Mouse (Mus musculus): ENCODE results near the gene Unc5c.

The Unc5c gene

GRCm38 (mm10) chr3:141598936-141599335 is 133.9 kb downstream of the Unc5c start:
- DNase-seq (ENCODE audit: low spot score), result no peak

- DNase-seq (ENCODE audit: low spot score), result no peak
Observed at GRCm38 (mm10) chr3:141601072-141601549, 136.1 kb downstream of the Unc5c start.

- DNase-seq (ENCODE audit: low spot score), result no peak
Observed at GRCm38 (mm10) chr3:141616718-141617117, 151.7 kb downstream of the Unc5c start.

GRCm38 (mm10) chr3:141618675-141619074 is 153.7 kb downstream of the Unc5c start:
- DNase-seq (ENCODE audit: low spot score), result no peak

- no peak for DNase-seq (ENCODE audit: low spot score)
Observed at GRCm38 (mm10) chr3:141621496-141621895, 156.5 kb downstream of the Unc5c start.

GRCm38 (mm10) chr3:141626935-141627638 is 162.1 kb downstream of the Unc5c start:
- no peak for DNase-seq (ENCODE audit: low spot score)

- no peak for DNase-seq (ENCODE audit: low spot score)
Observed at GRCm38 (mm10) chr3:141627639-141627977, 162.6 kb downstream of the Unc5c start.

- DNase-seq (ENCODE audit: low spot score), result no peak
Observed at GRCm38 (mm10) chr3:141629431-141629830, 164.4 kb downstream of the Unc5c start.

GRCm38 (mm10) chr3:141637900-141638299 is 172.9 kb downstream of the Unc5c start:
- no peak for DNase-seq (ENCODE audit: low spot score)

GRCm38 (mm10) chr3:141644264-141644663 is 179.2 kb downstream of the Unc5c start:
- DNase-seq (ENCODE audit: low spot score), result no peak

- DNase-seq (ENCODE audit: low spot score), result no peak
Observed at GRCm38 (mm10) chr3:141646588-141646987, 181.6 kb downstream of the Unc5c start.

- DNase-seq (ENCODE audit: low spot score), result no peak
Observed at GRCm38 (mm10) chr3:141650658-141651057, 185.6 kb downstream of the Unc5c start.

GRCm38 (mm10) chr3:141653915-141654314 is 188.9 kb downstream of the Unc5c start:
- DNase-seq (ENCODE audit: low spot score), result no peak

- DNase-seq (ENCODE audit: low spot score), result no peak
Observed at GRCm38 (mm10) chr3:141659041-141659789, 194.2 kb downstream of the Unc5c start.

- no peak for DNase-seq (ENCODE audit: low spot score)
Observed at GRCm38 (mm10) chr3:141660065-141661062, 195.3 kb downstream of the Unc5c start.

- no peak for DNase-seq (ENCODE audit: low spot score)
Observed at GRCm38 (mm10) chr3:141689113-141689512, 224.1 kb downstream of the Unc5c start.

- DNase-seq (ENCODE audit: low spot score), result no peak
Observed at GRCm38 (mm10) chr3:141690676-141691075, 225.7 kb downstream of the Unc5c start.

- no peak for DNase-seq (ENCODE audit: low spot score)
Observed at GRCm38 (mm10) chr3:141691418-141691817, 226.4 kb downstream of the Unc5c start.

GRCm38 (mm10) chr3:141691846-141692245 is 226.8 kb downstream of the Unc5c start:
- DNase-seq (ENCODE audit: low spot score), result no peak

GRCm38 (mm10) chr3:141699177-141699576 is 234.2 kb downstream of the Unc5c start:
- no peak for DNase-seq (ENCODE audit: low spot score)

GRCm38 (mm10) chr3:141701381-141701909 is 236.4 kb downstream of the Unc5c start:
- no peak for DNase-seq (ENCODE audit: low spot score)

GRCm38 (mm10) chr3:141711601-141712000 is 246.6 kb downstream of the Unc5c start:
- DNase-seq (ENCODE audit: low spot score), result no peak
